Mouse (Mus musculus) frontal cortex, adult (tissue): ENCODE data around the gene Foxa2.

ENCODE experiments used
- ATAC-seq: cut with Nextera tagmentation; 2 replicates; pipeline ENCODE4 v1.9.2; 2017; ENCODE audit warnings: mild to moderate bottlenecking, moderate library complexity, mixed read lengths; ENCODE audit not compliant: low TSS enrichment

The Foxa2 gene

DNA sequence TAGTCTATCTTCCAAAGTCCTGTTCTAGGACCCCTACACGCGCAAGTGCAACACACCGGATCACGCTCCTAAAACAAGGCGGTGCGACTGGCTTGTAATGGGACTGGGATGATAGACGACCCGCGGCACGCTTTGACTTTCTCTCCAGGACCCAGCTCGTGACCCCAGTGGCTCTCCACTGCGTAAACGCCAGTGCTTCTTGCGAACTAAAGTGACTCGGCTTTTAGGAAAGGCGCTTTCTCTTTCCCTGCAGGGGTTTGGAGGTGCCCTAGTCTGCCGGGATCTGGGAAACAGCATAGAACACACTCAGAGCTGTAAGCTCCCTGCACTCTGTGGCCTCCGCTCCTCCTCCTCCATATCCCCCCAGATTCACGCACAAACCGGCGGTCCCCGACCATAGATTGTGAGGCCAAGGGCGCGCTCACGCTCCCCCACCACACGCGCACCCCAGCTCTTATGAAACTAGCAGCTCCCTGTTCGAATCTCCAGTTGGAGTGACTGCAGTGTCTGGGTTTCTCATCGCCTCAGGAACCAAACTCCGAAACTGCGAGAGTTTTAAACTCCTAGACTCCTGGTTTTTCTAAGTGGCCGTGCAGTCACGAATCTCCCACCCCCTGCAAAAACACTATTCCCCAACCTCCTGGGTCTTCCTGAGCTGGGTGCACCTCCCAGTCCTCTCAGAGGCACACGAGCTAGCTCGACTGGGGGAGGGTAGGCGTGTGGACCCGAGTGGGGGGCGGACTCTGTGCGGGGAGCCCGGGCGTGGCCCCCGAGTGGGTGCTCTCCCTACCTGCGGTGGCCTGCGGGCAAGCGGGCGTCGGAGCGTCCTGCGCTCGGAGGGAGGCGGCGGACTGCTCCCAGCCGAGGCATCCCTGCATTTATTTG, 7.2 kb downstream of the Foxa2 start:
- no peak for ATAC-seq

DNA sequence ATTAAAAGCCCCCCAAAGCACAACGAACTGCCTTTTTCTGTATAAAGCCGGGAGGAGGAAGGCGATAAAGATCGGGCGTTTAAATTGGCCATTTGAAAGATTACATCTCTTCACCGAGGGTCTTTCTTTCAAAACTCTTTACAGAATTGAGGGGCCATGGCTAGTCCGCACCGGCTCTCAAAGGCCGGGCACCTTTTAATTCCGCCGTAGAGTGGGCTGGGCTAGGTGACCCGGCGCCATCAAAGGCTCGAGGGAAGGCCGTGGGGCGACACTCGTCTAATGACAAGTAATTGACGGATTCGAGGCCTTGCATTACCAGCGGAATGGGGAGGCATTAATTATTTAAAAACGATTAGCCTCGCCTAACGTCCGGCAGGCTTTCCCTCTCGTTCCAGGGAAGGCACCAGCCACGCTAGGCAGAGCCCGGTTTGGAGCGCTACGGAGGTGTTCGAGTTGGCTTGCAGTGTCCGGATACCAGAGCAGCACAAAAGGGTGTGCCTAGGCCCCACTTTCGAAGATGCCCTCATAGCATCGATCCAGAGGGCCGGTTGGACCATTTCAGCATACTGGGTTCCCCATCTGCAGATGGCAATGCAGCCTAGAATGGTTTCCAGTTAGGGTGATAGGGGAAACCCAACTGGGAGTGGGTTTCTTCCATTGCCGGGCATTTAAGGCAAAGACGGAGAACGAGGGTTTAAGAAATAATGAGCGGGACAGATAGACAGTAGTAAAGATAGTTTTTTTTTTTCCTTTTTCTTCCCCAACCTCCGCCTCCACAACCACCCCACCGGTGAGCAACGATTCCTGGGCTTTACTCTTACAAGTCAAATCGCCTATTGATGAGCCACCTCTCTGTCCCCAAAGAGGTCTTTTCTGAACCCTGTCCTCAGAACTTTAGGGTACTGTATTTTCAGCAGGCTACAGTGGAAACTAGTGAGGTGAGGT, 8.1 kb downstream of the Foxa2 start:
- ATAC-seq = no peak

GRCm38 (mm10) chr2:148036611-148037160, 10.1 kb downstream of the Foxa2 start:
- ATAC-seq = no peak

- no peak for ATAC-seq
Measured at GRCm38 (mm10) chr2:148030991-148031675, 15.6 kb downstream of the Foxa2 start.

DNA sequence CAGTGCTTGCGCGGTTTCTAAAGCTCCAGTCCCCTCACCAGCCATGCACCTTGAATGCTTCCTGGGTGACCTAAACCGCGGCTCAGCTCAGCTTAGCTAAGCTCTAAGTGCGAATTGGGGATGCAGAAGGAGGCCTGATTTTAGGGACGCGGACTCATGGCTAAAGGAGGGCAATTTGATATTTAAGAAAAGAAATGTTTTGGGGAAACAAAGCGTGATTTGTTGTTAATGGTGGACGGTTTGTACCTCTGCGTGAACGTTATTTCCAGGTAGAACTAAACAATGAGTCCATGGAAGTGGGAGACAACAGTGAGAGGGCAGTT, 16.2 kb downstream of the Foxa2 start:
- ATAC-seq = no peak

DNA sequence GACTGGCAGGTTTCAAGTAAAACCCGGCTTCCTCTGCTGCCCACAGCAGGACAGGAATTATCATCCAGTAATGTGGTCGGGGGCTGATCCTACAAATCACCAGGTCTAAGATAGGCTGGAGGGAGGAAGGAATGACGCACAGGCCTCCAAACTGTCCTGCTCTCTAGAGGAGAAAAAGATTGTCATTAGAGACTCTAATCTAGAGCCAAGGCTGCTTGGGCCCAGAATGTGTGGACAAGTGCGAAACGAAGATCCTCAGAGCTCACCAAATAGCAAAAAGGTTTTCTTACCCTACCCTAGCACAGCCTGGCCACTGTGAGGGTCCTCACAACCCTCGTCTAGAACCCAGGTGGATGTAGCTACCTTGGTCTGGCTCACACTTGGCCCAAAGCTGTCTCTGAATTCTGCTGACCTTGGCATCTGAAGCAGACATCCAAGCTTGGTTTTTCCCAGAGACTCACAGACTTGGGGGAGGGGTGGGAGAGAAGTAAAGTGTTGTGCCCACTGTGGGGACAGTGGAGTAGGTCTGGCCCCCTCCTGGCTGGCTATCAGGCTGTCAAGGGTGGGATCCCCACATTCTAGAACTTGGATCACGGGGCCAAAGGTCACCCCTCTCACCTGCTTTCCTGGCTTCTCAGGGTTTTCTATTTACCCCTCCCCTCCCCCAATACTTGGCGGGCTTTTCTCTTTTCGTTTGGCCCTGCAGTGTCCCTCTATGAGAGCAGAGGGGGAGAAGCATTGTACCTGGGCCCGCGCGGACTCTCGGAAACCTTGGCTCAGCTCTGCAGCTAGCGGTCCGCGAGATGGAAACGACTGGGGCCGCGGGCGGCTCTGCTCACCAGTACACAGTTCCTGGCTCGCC, 16.8 kb downstream of the Foxa2 start:
- ATAC-seq = no peak

GRCm38 (mm10) chr2:148029050-148029608, 17.6 kb downstream of the Foxa2 start:
- ATAC-seq = no peak

DNA sequence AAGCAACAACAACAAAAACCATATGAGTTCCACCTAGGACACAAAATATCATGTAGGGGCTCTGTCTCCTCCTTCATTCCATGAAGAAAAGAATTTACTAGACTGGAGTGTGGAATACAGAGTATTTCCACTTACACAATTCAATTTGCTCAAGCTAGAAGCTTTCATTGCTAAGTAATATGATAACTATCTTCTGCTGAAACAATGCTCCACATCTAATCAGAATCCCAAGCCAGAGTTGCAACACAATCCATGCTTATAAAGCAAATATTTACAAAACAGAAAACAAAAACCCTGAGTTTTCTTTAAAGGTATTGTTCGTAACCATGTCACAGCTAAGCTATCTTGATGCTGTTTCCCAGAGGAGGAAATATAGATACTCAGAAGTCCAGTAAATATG, 20.4 kb downstream of the Foxa2 start:
- no peak for ATAC-seq

DNA sequence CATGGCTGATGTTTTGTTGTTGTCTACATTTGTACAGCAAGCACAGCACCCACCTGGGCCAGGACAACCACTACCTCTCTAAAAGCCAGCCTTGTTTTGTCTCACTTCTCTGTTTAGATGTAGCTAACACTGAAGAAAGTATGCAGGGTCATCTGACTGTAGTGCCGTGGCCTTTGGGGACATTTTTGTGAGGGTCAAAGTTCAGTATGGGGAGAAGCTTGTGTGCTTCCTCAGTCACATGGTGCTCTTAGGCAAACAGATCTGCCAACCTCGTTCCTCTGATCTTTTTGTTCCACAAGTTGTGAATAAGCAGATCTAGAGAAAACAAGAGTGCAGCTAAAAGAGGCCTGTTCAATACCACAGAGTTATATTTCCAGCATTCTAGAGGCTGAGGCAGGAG, 21.3 kb downstream of the Foxa2 start:
- no peak for ATAC-seq

GRCm38 (mm10) chr2:148024268-148024935, 22.4 kb downstream of the Foxa2 start:
- ATAC-seq = no peak

- ATAC-seq = no peak
Measured at GRCm38 (mm10) chr2:148023340-148023806, 23.4 kb downstream of the Foxa2 start.

- no peak for ATAC-seq
Measured at GRCm38 (mm10) chr2:148021919-148022570, 24.7 kb downstream of the Foxa2 start.

GRCm38 (mm10) chr2:148021016-148021415, 25.8 kb downstream of the Foxa2 start:
- ATAC-seq = no peak

- ATAC-seq = no peak
Measured at GRCm38 (mm10) chr2:148020125-148020524, 26.6 kb downstream of the Foxa2 start.

- no peak for ATAC-seq
Measured at GRCm38 (mm10) chr2:148017782-148018690, 28.7 kb downstream of the Foxa2 start.

DNA sequence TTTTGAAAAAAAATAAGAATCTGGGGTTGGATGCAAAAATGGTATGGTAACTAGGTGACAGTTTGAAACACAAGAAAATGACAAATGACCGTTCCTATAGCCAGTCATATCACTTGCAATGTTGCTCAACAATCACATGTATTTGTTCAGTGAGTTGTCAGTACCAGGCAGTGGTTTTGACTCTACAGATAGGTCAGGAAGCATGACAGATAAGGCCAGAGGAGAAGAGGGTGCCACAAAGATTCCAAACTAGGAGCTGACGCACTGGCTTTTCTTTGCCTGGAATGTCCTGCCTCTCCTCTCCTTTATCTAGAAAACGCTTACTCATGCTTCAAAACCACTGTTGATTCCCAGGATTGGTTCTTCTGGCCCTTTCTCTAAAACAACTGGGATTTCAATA, 33.4 kb downstream of the Foxa2 start:
- ATAC-seq = no peak

GRCm38 (mm10) chr2:148009049-148009448, 37.7 kb downstream of the Foxa2 start:
- no peak for ATAC-seq
